ENCODE assay signal across 9 mouse cellular contexts in the genomic region with DNA sequence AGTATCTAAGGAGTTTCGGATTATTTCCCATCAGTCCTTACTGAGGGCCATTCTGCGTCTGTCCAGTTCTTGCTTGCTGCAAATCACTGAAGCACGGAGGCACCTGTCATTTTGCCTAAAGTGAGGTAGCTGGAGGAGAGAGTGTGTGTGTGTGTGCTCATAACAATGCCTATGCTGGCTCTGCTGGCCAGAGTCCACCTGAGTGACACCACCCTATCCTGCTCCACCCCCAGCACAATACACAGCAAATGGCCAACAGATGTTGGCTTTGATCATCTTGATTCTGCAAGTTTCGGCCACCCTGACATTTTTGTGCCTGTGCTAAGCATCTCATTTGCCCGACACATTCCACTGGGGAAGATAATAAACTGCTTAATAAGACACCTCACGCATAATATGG. TPM values are rescaled to one million over a fixed set of nuclear protein-coding genes. Genes with fewer than 3 reads are reported as not detected.
DNase-seq lines count a peak whose midpoint lies in the region; ATAC-seq lines count a peak whose summit lies in the region.
"Had no signal": no experiment of that assay in that cellular context is flagged by ENCODE, and none has a peak within 500 bp of the region (broad histone marks: within the 10 kb centered on the region; RNA-seq: fewer than 3 reads in every experiment).

No protein-coding gene starts in this region.

- H3K9ac ChIP-seq in embryonic facial prominence, embryonic 13.5 days: no peak overlapping the region
- H3K9ac ChIP-seq in intestine, embryonic 15.5 days: no peak overlapping the region
- peak overlapping the region; percentile 36 for H3K9ac ChIP-seq in midbrain, embryonic 11.5 days (ENCODE audit: low read length)

- peak; percentile 54 to 71 for DNase-seq in heart, adult 18-20 months
- DNase-seq in heart, adult 8-10 months (ENCODE audit: low spot score): no peak
- DNase-seq in midbrain, embryonic 11.5 days (ENCODE audit: low spot score, missing footprints): no peak
- DNase-seq in ovary, postnatal 36 days (ENCODE audit: low spot score): no peak
- no peak for DNase-seq in adrenal gland, postnatal 25 days
- DNase-seq in adrenal gland, postnatal 4 days (ENCODE audit: low spot score in 2 of 2): no peak
- DNase-seq: thymus, postnatal 25 days had no signal

- no peaks in the 10 kb centered on the region for H3K36me3 ChIP-seq in embryonic facial prominence, embryonic 13.5 days
- H3K36me3 ChIP-seq in intestine, embryonic 15.5 days: no peaks in the 10 kb centered on the region
- H3K36me3 ChIP-seq in midbrain, embryonic 11.5 days (ENCODE audit: control insufficient read depth, insufficient read depth, low read length): no peaks in the 10 kb centered on the region

- H3K4me1 ChIP-seq in embryonic facial prominence, embryonic 13.5 days: peaks cover 42% of the 10 kb centered on the region
- H3K4me1 ChIP-seq in intestine, embryonic 15.5 days (replicated peaks): peaks cover 49% of the 10 kb centered on the region
- H3K4me1 ChIP-seq in midbrain, embryonic 11.5 days (ENCODE audit: control insufficient read depth, insufficient read depth, low read length): peaks cover 46% of the 10 kb centered on the region

- WGBS in embryonic facial prominence, embryonic 13.5 days: 60% methylated on average over 6 of the region's 6 CpGs
- 73% methylated on average over 6 of the region's 6 CpGs for WGBS in intestine, embryonic 15.5 days
- WGBS in midbrain, embryonic 11.5 days: 76% methylated on average over 6 of the region's 6 CpGs

- no peaks in the 10 kb centered on the region for H3K9me3 ChIP-seq in embryonic facial prominence, embryonic 13.5 days
- no peaks in the 10 kb centered on the region for H3K9me3 ChIP-seq in intestine, embryonic 15.5 days
- no peaks in the 10 kb centered on the region for H3K9me3 ChIP-seq in midbrain, embryonic 11.5 days (ENCODE audit: control insufficient read depth, low read length)

- H3K4me2 ChIP-seq in embryonic facial prominence, embryonic 13.5 days: peak overlapping the region; percentile 87
- peak overlapping the region; percentile 68 for H3K4me2 ChIP-seq in intestine, embryonic 15.5 days (replicated peaks)
- peak overlapping the region; percentile 76 for H3K4me2 ChIP-seq in midbrain, embryonic 11.5 days

- ATAC-seq in embryonic facial prominence, embryonic 13.5 days (ENCODE audit: insufficient number of reproducible peaks, insufficient read depth, low FRiP score, low TSS enrichment, low read depth): no peak
- ATAC-seq in intestine, embryonic 15.5 days: no peak
- ATAC-seq in midbrain, embryonic 11.5 days (ENCODE audit: low FRiP score): no peak

- H3K4me3 ChIP-seq in embryonic facial prominence, embryonic 13.5 days: peak overlapping the region; percentile 77
- H3K4me3 ChIP-seq in intestine, embryonic 15.5 days (replicated peaks): peak overlapping the region; percentile 76
- H3K4me3 ChIP-seq in midbrain, embryonic 11.5 days (ENCODE audit: low read depth, low read length): peak overlapping the region; percentile 65

- peaks cover 17% of the 10 kb centered on the region for H3K27me3 ChIP-seq in embryonic facial prominence, embryonic 13.5 days
- H3K27me3 ChIP-seq in intestine, embryonic 15.5 days (replicated peaks): no peaks in the 10 kb centered on the region
- no peaks in the 10 kb centered on the region for H3K27me3 ChIP-seq in midbrain, embryonic 11.5 days (ENCODE audit: control insufficient read depth, insufficient read depth, low read length)

- H3K27ac ChIP-seq in embryonic facial prominence, embryonic 13.5 days: no peak overlapping the region
- H3K27ac ChIP-seq in intestine, embryonic 15.5 days: no peak overlapping the region
- no peak overlapping the region; the same call in 1 of the 2 replicates for H3K27ac ChIP-seq in midbrain, embryonic 11.5 days (ENCODE audit: low read depth, low read length)

RNA-seq across cellular contexts. Expression of gene Fam110a, which starts 1.5 kb away (rescaled TPM):
- total RNA-seq in heart, adult 18-20 months (2021): 1 to 10 TPM; 3.4 to 3.7 TPM
- 1 to 10 TPM; 2.8 to 5.0 (median 4.3) TPM for total RNA-seq in heart, adult 8-10 months (2022)
- polyA plus RNA-seq in embryonic facial prominence, embryonic 13.5 days (2015; fragmentation: Nextera tagmentation; extraction: Ambion mirVana): 20.9 and 23.7 TPM in 2 replicates
- 22.5 and 23.7 TPM in 2 replicates for polyA plus RNA-seq in intestine, embryonic 15.5 days (2015; fragmentation: Nextera tagmentation; extraction: Ambion mirVana)
- 85.9 and 96.4 TPM in 2 replicates for polyA plus RNA-seq in midbrain, embryonic 11.5 days (2014; fragmentation: Nextera tagmentation; extraction: Ambion mirVana)
- 8.8 and 12.7 TPM in 2 replicates for total RNA-seq in adrenal gland, postnatal 25 days (2021)
- 10 to 100 TPM; 13.1 to 13.4 TPM for total RNA-seq in adrenal gland, postnatal 4 days (2021)

RNA-seq across cellular contexts. Expression of gene Slc52a3, which starts 17.8 kb away (rescaled TPM):
- 1 to 10 TPM; 1.6 to 2.9 TPM for total RNA-seq in heart, adult 18-20 months (2021)
- 1 to 10 TPM; 1.2 to 4.2 (median 2.3) TPM for total RNA-seq in heart, adult 8-10 months (2022)
- polyA plus RNA-seq in embryonic facial prominence, embryonic 13.5 days (2015; fragmentation: Nextera tagmentation; extraction: Ambion mirVana): 1.4 and 2.2 TPM in 2 replicates
- polyA plus RNA-seq in intestine, embryonic 15.5 days (2015; fragmentation: Nextera tagmentation; extraction: Ambion mirVana): 3.9 and 5.4 TPM in 2 replicates
- polyA plus RNA-seq in midbrain, embryonic 11.5 days (2014; fragmentation: Nextera tagmentation; extraction: Ambion mirVana): 0.64 and 0.88 TPM in 2 replicates
- total RNA-seq in adrenal gland, postnatal 25 days (2021): 2.3 and 2.6 TPM in 2 replicates
- 1 to 10 TPM; 2.4 to 6.2 TPM for total RNA-seq in adrenal gland, postnatal 4 days (2021)

Comparison
In these comparisons a context has a peak if more than half of its experiments do, and no peak if none do; other contexts are left out.
1. DNase-seq: peak in heart, adult 18-20 months (2 of 2); none in heart, adult 8-10 months (single experiment), midbrain, embryonic 11.5 days (single experiment), ovary, postnatal 36 days (single experiment), adrenal gland, postnatal 25 days (single experiment) and adrenal gland, postnatal 4 days (0 of 2).
2. Peak in every context shown above with its lines, with median percentiles within 50 percentile points of each other: H3K4me2 ChIP-seq and H3K4me3 ChIP-seq.